Mouse (Mus musculus): Measurements from ENCODE around the gene Rbms3. TPM values are rescaled to one million over a fixed set of nuclear protein-coding genes. Genes with fewer than 3 reads are reported as not detected.

The Rbms3 gene
- polyA plus RNA-seq, 1 experiment from 2014 or later = 13.1 TPM

- no peak overlapping the region for H3K27ac ChIP-seq
- H3K4me1 ChIP-seq = 0 out of 2 replicates have a peak, but pooled peaks cover 5% of the 10 kb centered on the region
- no peaks in the 10 kb centered on the region for H3K27me3 ChIP-seq
- no peak for ATAC-seq
- H3K9me3 ChIP-seq (replicated peaks) = no peaks in the 10 kb centered on the region
- no peak overlapping the region for H3K4me3 ChIP-seq
- H3K9ac ChIP-seq = no peak overlapping the region
- H3K4me2 ChIP-seq = no peak overlapping the region
- no peaks in the 10 kb centered on the region for H3K36me3 ChIP-seq (ENCODE audit: poor library complexity, severe bottlenecking)
- 97% methylated on average over 3 of the region's 3 CpGs for WGBS
Measured at GRCm38 (mm10) chr9:117151951-117152350, 477.8 kb downstream of the Rbms3 start.

GRCm38 (mm10) chr9:117144057-117144723, 485.5 kb downstream of the Rbms3 start:
- Histone ChIP-seq H3K9me3 (replicated peaks) (no peaks in the 10 kb centered on the region), H3K36me3 (ENCODE audit: poor library complexity, severe bottlenecking) (no peaks in the 10 kb centered on the region), H3K27ac (no peak overlapping the region), H3K9ac (no peak overlapping the region), H3K27me3 (no peaks in the 10 kb centered on the region), H3K4me3 (no peak overlapping the region), H3K4me2 (no peak overlapping the region), H3K4me1 (peaks cover 5% of the 10 kb centered on the region; the same call in 1 of the 2 replicates)
- 76% methylated on average over 7 of the region's 7 CpGs for WGBS
- ATAC-seq = peak; percentile 43; the same call in 1 of the 2 replicates

- H3K4me1 ChIP-seq = peaks cover 5% of the 10 kb centered on the region; the same call in 1 of the 2 replicates
- no peaks in the 10 kb centered on the region for H3K9me3 ChIP-seq (replicated peaks)
- WGBS = 94% methylated on average over 3 of the region's 3 CpGs
- H3K4me2 ChIP-seq = no peak overlapping the region
- ATAC-seq = no peak
- no peak overlapping the region for H3K27ac ChIP-seq
- no peak overlapping the region for H3K9ac ChIP-seq
- H3K36me3 ChIP-seq (ENCODE audit: poor library complexity, severe bottlenecking) = no peaks in the 10 kb centered on the region
- H3K27me3 ChIP-seq = no peaks in the 10 kb centered on the region
- no peak overlapping the region for H3K4me3 ChIP-seq
Measured at GRCm38 (mm10) chr9:117139971-117140370, 489.7 kb downstream of the Rbms3 start.

- H3K27me3 ChIP-seq = no peaks in the 10 kb centered on the region
- no peaks in the 10 kb centered on the region for H3K4me1 ChIP-seq
- H3K36me3 ChIP-seq (ENCODE audit: poor library complexity, severe bottlenecking) = no peaks in the 10 kb centered on the region
- WGBS = 59% methylated on average over 5 of the region's 5 CpGs
- H3K4me2 ChIP-seq = no peak overlapping the region
- H3K9me3 ChIP-seq (replicated peaks) = no peaks in the 10 kb centered on the region
- ATAC-seq = no peak
- no peak overlapping the region for H3K4me3 ChIP-seq
- no peak overlapping the region for H3K9ac ChIP-seq
- no peak overlapping the region for H3K27ac ChIP-seq
Measured at GRCm38 (mm10) chr9:117136410-117136809, 493.3 kb downstream of the Rbms3 start.

- H3K27me3 ChIP-seq = no peaks in the 10 kb centered on the region
- no peak overlapping the region for H3K4me3 ChIP-seq
- H3K9me3 ChIP-seq (replicated peaks) = no peaks in the 10 kb centered on the region
- H3K4me1 ChIP-seq = no peaks in the 10 kb centered on the region
- H3K9ac ChIP-seq = no peak overlapping the region
- H3K27ac ChIP-seq = no peak overlapping the region
- H3K4me2 ChIP-seq = no peak overlapping the region
- no peak for ATAC-seq
- WGBS = 38% methylated on average over 2 of the region's 2 CpGs
- H3K36me3 ChIP-seq (ENCODE audit: poor library complexity, severe bottlenecking) = no peaks in the 10 kb centered on the region
Measured at GRCm38 (mm10) chr9:117134043-117134442, 495.7 kb downstream of the Rbms3 start.

GRCm38 (mm10) chr9:117126816-117127215, 502.9 kb downstream of the Rbms3 start:
- WGBS = 50% methylated on average over 8 of the region's 8 CpGs
- Histone ChIP-seq H3K4me2 (no peak overlapping the region), H3K9me3 (replicated peaks) (no peaks in the 10 kb centered on the region), H3K36me3 (ENCODE audit: poor library complexity, severe bottlenecking) (no peaks in the 10 kb centered on the region), H3K4me3 (no peak overlapping the region), H3K27me3 (no peaks in the 10 kb centered on the region), H3K27ac (no peak overlapping the region), H3K9ac (no peak overlapping the region), H3K4me1 (peaks cover 14% of the 10 kb centered on the region)
- 0 out of 2 replicates have a peak, but pooled peaks have one; percentile 30 for ATAC-seq

GRCm38 (mm10) chr9:117125844-117126243, 503.9 kb downstream of the Rbms3 start:
- no peaks in the 10 kb centered on the region for H3K27me3 ChIP-seq
- H3K36me3 ChIP-seq (ENCODE audit: poor library complexity, severe bottlenecking) = no peaks in the 10 kb centered on the region
- ATAC-seq = no peak
- 86% methylated on average over 6 of the region's 6 CpGs for WGBS
- H3K4me3 ChIP-seq = no peak overlapping the region
- no peak overlapping the region for H3K9ac ChIP-seq
- no peak overlapping the region for H3K27ac ChIP-seq
- no peak overlapping the region for H3K4me2 ChIP-seq
- H3K4me1 ChIP-seq = peaks cover 14% of the 10 kb centered on the region
- no peaks in the 10 kb centered on the region for H3K9me3 ChIP-seq (replicated peaks)

- Histone ChIP-seq H3K9me3 (replicated peaks) (no peaks in the 10 kb centered on the region), H3K9ac (no peak overlapping the region), H3K4me2 (no peak overlapping the region), H3K27ac (no peak overlapping the region), H3K4me1 (no peaks in the 10 kb centered on the region), H3K27me3 (no peaks in the 10 kb centered on the region), H3K36me3 (ENCODE audit: poor library complexity, severe bottlenecking) (no peaks in the 10 kb centered on the region), H3K4me3 (no peak overlapping the region)
- ATAC-seq = no peak
- 88% methylated on average over 6 of the region's 6 CpGs for WGBS
Measured at GRCm38 (mm10) chr9:117121572-117121971, 508.1 kb downstream of the Rbms3 start.

- no peak overlapping the region for H3K4me2 ChIP-seq
- H3K9me3 ChIP-seq (replicated peaks) = no peaks in the 10 kb centered on the region
- H3K27ac ChIP-seq = no peak overlapping the region
- no peaks in the 10 kb centered on the region for H3K4me1 ChIP-seq
- no peak overlapping the region for H3K4me3 ChIP-seq
- WGBS = 93% methylated on average over 10 of the region's 10 CpGs
- H3K9ac ChIP-seq = no peak overlapping the region
- no peaks in the 10 kb centered on the region for H3K27me3 ChIP-seq
- H3K36me3 ChIP-seq (ENCODE audit: poor library complexity, severe bottlenecking) = no peaks in the 10 kb centered on the region
- ATAC-seq = no peak
Measured at GRCm38 (mm10) chr9:117117181-117117729, 512.5 kb downstream of the Rbms3 start.

- Histone ChIP-seq H3K27ac (no peak overlapping the region), H3K4me2 (no peak overlapping the region), H3K9ac (no peak overlapping the region), H3K9me3 (replicated peaks) (no peaks in the 10 kb centered on the region), H3K27me3 (no peaks in the 10 kb centered on the region), H3K4me1 (no peaks in the 10 kb centered on the region), H3K36me3 (ENCODE audit: poor library complexity, severe bottlenecking) (no peaks in the 10 kb centered on the region), H3K4me3 (no peak overlapping the region)
- WGBS = 60% methylated on average over 2 of the region's 2 CpGs
- no peak for ATAC-seq
Measured at GRCm38 (mm10) chr9:117115609-117116008, 514.1 kb downstream of the Rbms3 start.

- H3K36me3 ChIP-seq (ENCODE audit: poor library complexity, severe bottlenecking) = no peaks in the 10 kb centered on the region
- no peak overlapping the region for H3K4me3 ChIP-seq
- no peak overlapping the region for H3K27ac ChIP-seq
- H3K4me2 ChIP-seq = no peak overlapping the region
- no peak for ATAC-seq
- H3K27me3 ChIP-seq = no peaks in the 10 kb centered on the region
- H3K4me1 ChIP-seq = no peaks in the 10 kb centered on the region
- WGBS = 58% methylated on average over 2 of the region's 2 CpGs
- no peak overlapping the region for H3K9ac ChIP-seq
- no peaks in the 10 kb centered on the region for H3K9me3 ChIP-seq (replicated peaks)
Measured at GRCm38 (mm10) chr9:117113592-117113991, 516.1 kb downstream of the Rbms3 start.

GRCm38 (mm10) chr9:117107926-117108325, 521.8 kb downstream of the Rbms3 start:
- Histone ChIP-seq H3K4me1 (no peaks in the 10 kb centered on the region), H3K36me3 (ENCODE audit: poor library complexity, severe bottlenecking) (no peaks in the 10 kb centered on the region), H3K9me3 (replicated peaks) (no peaks in the 10 kb centered on the region), H3K4me3 (no peak overlapping the region), H3K27ac (no peak overlapping the region), H3K4me2 (no peak overlapping the region), H3K9ac (no peak overlapping the region), H3K27me3 (no peaks in the 10 kb centered on the region)
- WGBS = 94% methylated on average over 4 of the region's 4 CpGs
- ATAC-seq = no peak

All from forebrain, embryonic 13.5 days (tissue).